Comparison of ENCODE assay signal across 14 mouse cellular contexts in genomic region chr4:99354835-99355234, GRCm38 (mm10). TPM values are rescaled to one million over a fixed set of nuclear protein-coding genes. Genes with fewer than 3 reads are reported as not detected.
A peak's percentile ranks its signal among the peaks of the same experiment; 100 is the strongest.
DNase-seq lines count a peak whose midpoint lies in the region; ATAC-seq and TF ChIP-seq lines count a peak whose summit lies in the region.
"Had no signal": no experiment of that assay in that cellular context is flagged by ENCODE, and none has a peak within 500 bp of the region (broad histone marks: within the 10 kb centered on the region; RNA-seq: fewer than 3 reads in every experiment).

No protein-coding gene starts in this region.

- no peak for TF ChIP-seq CTCF in heart, adult 2 months (IDR thresholded peaks at IDR 0.05)
- no peak for TF ChIP-seq CTCF in stomach, postnatal 0 days (IDR thresholded peaks at IDR 0.05; ENCODE audit: low read depth)

- intact Hi-C loops in heart, adult 2 months (cut with DNase I), result no loop called here

- H3K9me3 ChIP-seq in heart, embryonic 13.5 days, result no peaks in the 10 kb centered on the region
- no peaks in the 10 kb centered on the region for H3K9me3 ChIP-seq in stomach, embryonic 14.5 days (ENCODE audit: control insufficient read depth, low read depth, low read length)
- H3K9me3 ChIP-seq in stomach, postnatal 0 days (ENCODE audit: control insufficient read depth, low read length), result no peaks in the 10 kb centered on the region; the same call in 1 of the 2 replicates
- no peaks in the 10 kb centered on the region; the same call in 1 of the 2 replicates for H3K9me3 ChIP-seq in midbrain, embryonic 11.5 days (ENCODE audit: control insufficient read depth, low read length)
- no peaks in the 10 kb centered on the region for H3K9me3 ChIP-seq in kidney, embryonic 14.5 days (ENCODE audit: control insufficient read depth, low read length)

- no peak overlapping the region for H3K27ac ChIP-seq in heart, embryonic 13.5 days (replicated peaks)
- H3K27ac ChIP-seq in heart, adult 2 months, result no peak overlapping the region
- H3K27ac ChIP-seq in stomach, embryonic 14.5 days (ENCODE audit: low read length), result no peak overlapping the region
- no peak overlapping the region for H3K27ac ChIP-seq in stomach, postnatal 0 days (replicated peaks)
- no peak overlapping the region for H3K27ac ChIP-seq in midbrain, embryonic 11.5 days (ENCODE audit: low read depth, low read length)
- H3K27ac ChIP-seq in kidney, embryonic 14.5 days (ENCODE audit: low read depth, low read length), result no peak overlapping the region

- 49% methylated on average over 9 of the region's 9 CpGs for WGBS in heart, embryonic 13.5 days
- WGBS in heart, adult 2 months, result 56% methylated on average over 9 of the region's 9 CpGs
- 48% methylated on average over 9 of the region's 9 CpGs for WGBS in stomach, embryonic 14.5 days
- 42% methylated on average over 9 of the region's 9 CpGs for WGBS in stomach, postnatal 0 days
- WGBS in midbrain, embryonic 11.5 days, result 32% methylated on average over 9 of the region's 9 CpGs
- WGBS in kidney, embryonic 14.5 days, result 53% methylated on average over 9 of the region's 9 CpGs

- H3K36me3 ChIP-seq in heart, embryonic 13.5 days, result no peaks in the 10 kb centered on the region
- no peaks in the 10 kb centered on the region for H3K36me3 ChIP-seq in heart, adult 2 months (ENCODE audit: control insufficient read depth, insufficient read depth, low read length)
- no peaks in the 10 kb centered on the region for H3K36me3 ChIP-seq in stomach, embryonic 14.5 days (ENCODE audit: control insufficient read depth, insufficient read depth, low read length)
- H3K36me3 ChIP-seq in stomach, postnatal 0 days (ENCODE audit: control insufficient read depth, insufficient read depth, low read length), result no peaks in the 10 kb centered on the region
- H3K36me3 ChIP-seq in midbrain, embryonic 11.5 days (ENCODE audit: control insufficient read depth, insufficient read depth, low read length), result no peaks in the 10 kb centered on the region
- H3K36me3 ChIP-seq in kidney, embryonic 14.5 days (ENCODE audit: control insufficient read depth, insufficient read depth, low read length), result no peaks in the 10 kb centered on the region

- no peaks in the 10 kb centered on the region for H3K4me1 ChIP-seq in heart, embryonic 13.5 days
- H3K4me1 ChIP-seq in heart, adult 2 months (ENCODE audit: control insufficient read depth, insufficient read depth, low read length), result no peaks in the 10 kb centered on the region
- H3K4me1 ChIP-seq in stomach, embryonic 14.5 days (ENCODE audit: control insufficient read depth, insufficient read depth, low read length), result no peaks in the 10 kb centered on the region
- no peaks in the 10 kb centered on the region for H3K4me1 ChIP-seq in stomach, postnatal 0 days (replicated peaks; ENCODE audit: control insufficient read depth, insufficient read depth)
- peaks cover 6% of the 10 kb centered on the region; the same call in 1 of the 2 replicates for H3K4me1 ChIP-seq in midbrain, embryonic 11.5 days (ENCODE audit: control insufficient read depth, insufficient read depth, low read length)
- H3K4me1 ChIP-seq in kidney, embryonic 14.5 days (ENCODE audit: control insufficient read depth, insufficient read depth, low read length), result no peaks in the 10 kb centered on the region

- no peak for DNase-seq in heart, adult 2 months
- DNase-seq in stomach, postnatal 0 days (ENCODE audit: low spot score), result no peak
- DNase-seq in midbrain, embryonic 11.5 days (ENCODE audit: low spot score, missing footprints), result no peak
- DNase-seq in ovary, postnatal 10 days (ENCODE audit: low spot score), result no peak
- DNase-seq in layer of hippocampus, postnatal 36 days, result no peak
- DNase-seq: cerebellum, adult 8-10 months; heart, postnatal 10 days; kidney, postnatal 14 days had no signal

- TF ChIP-seq POLR2A in heart, adult 2 months (IDR thresholded peaks at IDR 0.05; ENCODE audit: insufficient read depth, low read depth, low read length), result no peak

- no peak overlapping the region for H3K9ac ChIP-seq in heart, embryonic 13.5 days
- H3K9ac ChIP-seq in heart, adult 2 months (ENCODE audit: low read depth, low read length), result no peak overlapping the region
- H3K9ac ChIP-seq in stomach, embryonic 14.5 days (replicated peaks; ENCODE audit: low read depth, low read length), result no peak overlapping the region
- H3K9ac ChIP-seq in stomach, postnatal 0 days (ENCODE audit: low read length), result no peak overlapping the region
- H3K9ac ChIP-seq in midbrain, embryonic 11.5 days (ENCODE audit: low read length), result no peak overlapping the region
- H3K9ac ChIP-seq in kidney, embryonic 14.5 days (ENCODE audit: low read depth, low read length), result no peak overlapping the region

- ATAC-seq in heart, embryonic 13.5 days (ENCODE audit: extremely low read depth, insufficient number of reproducible peaks, low FRiP score, low TSS enrichment), result no peak
- ATAC-seq in stomach, embryonic 14.5 days (ENCODE audit: insufficient number of reproducible peaks, insufficient read depth, low FRiP score, low read depth), result no peak
- no peak for ATAC-seq in stomach, postnatal 0 days (ENCODE audit: low FRiP score, low TSS enrichment)
- no peak for ATAC-seq in midbrain, embryonic 11.5 days (ENCODE audit: low FRiP score)
- no peak for ATAC-seq in kidney, embryonic 14.5 days (ENCODE audit: low FRiP score, low TSS enrichment)

- no peak for TF ChIP-seq EP300 in heart, adult 2 months (IDR thresholded peaks at IDR 0.05; ENCODE audit: insufficient read depth, low read depth, low read length)
- TF ChIP-seq EP300 in stomach, postnatal 0 days (optimal IDR thresholded peaks at IDR 0.05), result no peak

- no peak overlapping the region for H3K4me3 ChIP-seq in heart, embryonic 13.5 days
- H3K4me3 ChIP-seq in heart, adult 2 months, result no peak overlapping the region
- H3K4me3 ChIP-seq in stomach, embryonic 14.5 days (ENCODE audit: low read depth, low read length), result no peak overlapping the region
- H3K4me3 ChIP-seq in stomach, postnatal 0 days (ENCODE audit: low read depth, low read length), result no peak overlapping the region
- no peak overlapping the region for H3K4me3 ChIP-seq in midbrain, embryonic 11.5 days (ENCODE audit: low read depth, low read length)
- no peak overlapping the region for H3K4me3 ChIP-seq in kidney, embryonic 14.5 days (ENCODE audit: low read length)

- H3K79me2 ChIP-seq in heart, adult 2 months (replicated peaks; ENCODE audit: control insufficient read depth, insufficient read depth, low read length), result no peaks in the 10 kb centered on the region

- H3K27me3 ChIP-seq in heart, embryonic 13.5 days (replicated peaks), result 0 out of 2 replicates have a peak, but pooled peaks cover 3% of the 10 kb centered on the region
- H3K27me3 ChIP-seq in heart, adult 2 months (ENCODE audit: control insufficient read depth, insufficient read depth, low read length), result peaks cover 1% of the 10 kb centered on the region; the same call in 1 of the 2 replicates
- H3K27me3 ChIP-seq in stomach, embryonic 14.5 days (ENCODE audit: control insufficient read depth, insufficient read depth, low read length), result no peaks in the 10 kb centered on the region
- no peaks in the 10 kb centered on the region for H3K27me3 ChIP-seq in stomach, postnatal 0 days (ENCODE audit: control insufficient read depth, insufficient read depth, low read length)
- no peaks in the 10 kb centered on the region; the same call in 1 of the 2 replicates for H3K27me3 ChIP-seq in midbrain, embryonic 11.5 days (ENCODE audit: control insufficient read depth, insufficient read depth, low read length)
- H3K27me3 ChIP-seq in kidney, embryonic 14.5 days (ENCODE audit: control insufficient read depth, insufficient read depth, low read length), result no peaks in the 10 kb centered on the region

- peak overlapping the region; percentile 28 for H3K4me2 ChIP-seq in heart, embryonic 13.5 days
- H3K4me2 ChIP-seq in stomach, embryonic 14.5 days (replicated peaks; ENCODE audit: low read depth, low read length), result peak overlapping the region; percentile 12; the same call in 1 of the 2 replicates
- no peak overlapping the region for H3K4me2 ChIP-seq in stomach, postnatal 0 days (replicated peaks; ENCODE audit: low read depth)
- peak overlapping the region; percentile 10; the same call in 1 of the 2 replicates for H3K4me2 ChIP-seq in midbrain, embryonic 11.5 days
- H3K4me2 ChIP-seq in kidney, embryonic 14.5 days (replicated peaks; ENCODE audit: low read depth, low read length), result no peak overlapping the region

RNA-seq across cellular contexts. Expression of gene Gm12689, which starts 59.1 kb away (rescaled TPM):
- polyA plus RNA-seq in heart, embryonic 13.5 days (2015; fragmentation: Nextera tagmentation; extraction: Ambion mirVana), result 0.13 TPM in 1 of 2 replicates, not detected in the other
- under 1 TPM in 1 of 2 experiments, not detected in 1; 0.16 TPM for total RNA-seq in heart, adult 2 months (2021)
- 0.21 and 0.23 TPM in 2 replicates for polyA plus RNA-seq in heart, adult 2 months (2012; rRNA removed)
- 0.17 and 0.18 TPM in 2 replicates for polyA plus RNA-seq in stomach, embryonic 14.5 days (2014; fragmentation: Nextera tagmentation; extraction: Ambion mirVana)
- polyA plus RNA-seq in stomach, postnatal 0 days (2015; fragmentation: Nextera tagmentation; extraction: Ambion mirVana), result not detected in 2 replicates
- 0.33 TPM in 1 of 2 replicates, not detected in the other for polyA plus RNA-seq in midbrain, embryonic 11.5 days (2014; fragmentation: Nextera tagmentation; extraction: Ambion mirVana)
- 1 to 10 TPM in 1 of 2 experiments, under 1 TPM in 1; 0.75 to 1.3 TPM for total RNA-seq in layer of hippocampus, postnatal 36 days (2021)
- 0.29 and 0.68 TPM in 2 replicates for polyA plus RNA-seq in kidney, embryonic 14.5 days (2014; fragmentation: Nextera tagmentation; extraction: Ambion mirVana)
- total RNA-seq: heart, postnatal 10 days; MEL had no signal
- polyA plus RNA-seq: embryonic facial prominence, embryonic 11.5 days; thymus, postnatal 0 days had no signal

Comparison
In these comparisons a context has a peak if more than half of its experiments do, and no peak if none do; other contexts are left out.
1. H3K4me2 ChIP-seq: peak in heart, embryonic 13.5 days (single experiment), stomach, embryonic 14.5 days (single experiment) and midbrain, embryonic 11.5 days (single experiment); none in stomach, postnatal 0 days (single experiment) and kidney, embryonic 14.5 days (single experiment).